Mouse (Mus musculus): ENCODE data around the gene Cep57l1. TPM values are rescaled to one million over a fixed set of nuclear protein-coding genes. Genes with fewer than 3 reads are reported as not detected.
A peak's percentile ranks its signal among the peaks of the same experiment; 100 is the strongest.
"Not testable (repeated sequence)": the region's sequence is repeated elsewhere in the genome, so short reads cannot be mapped to it uniquely, and the experiment has no call there.

Gene Cep57l1
- total RNA-seq, 2 experiments from 2014 or later = 3.5 to 5.6 TPM

DNA sequence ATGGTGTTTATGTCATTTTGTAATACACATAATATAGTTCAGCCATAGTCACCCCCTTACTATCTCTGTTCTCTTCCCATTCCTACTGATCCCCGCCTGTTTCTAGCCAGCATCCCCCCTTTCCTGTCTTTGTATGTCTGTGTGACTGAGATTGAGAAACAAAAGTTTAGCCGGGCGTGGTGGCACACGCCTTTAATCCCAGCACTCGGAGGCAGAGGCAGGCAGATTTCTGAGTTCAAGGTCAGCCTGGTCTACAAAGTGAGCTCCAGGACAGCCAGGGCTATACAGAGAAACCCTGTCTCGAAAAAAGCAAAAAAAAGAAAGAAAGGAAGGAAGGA is 9.0 kb upstream of the Cep57l1 start:
- intact Hi-C loops (cut with DNase I); DNase-seq: not testable (repeated sequence)

DNA sequence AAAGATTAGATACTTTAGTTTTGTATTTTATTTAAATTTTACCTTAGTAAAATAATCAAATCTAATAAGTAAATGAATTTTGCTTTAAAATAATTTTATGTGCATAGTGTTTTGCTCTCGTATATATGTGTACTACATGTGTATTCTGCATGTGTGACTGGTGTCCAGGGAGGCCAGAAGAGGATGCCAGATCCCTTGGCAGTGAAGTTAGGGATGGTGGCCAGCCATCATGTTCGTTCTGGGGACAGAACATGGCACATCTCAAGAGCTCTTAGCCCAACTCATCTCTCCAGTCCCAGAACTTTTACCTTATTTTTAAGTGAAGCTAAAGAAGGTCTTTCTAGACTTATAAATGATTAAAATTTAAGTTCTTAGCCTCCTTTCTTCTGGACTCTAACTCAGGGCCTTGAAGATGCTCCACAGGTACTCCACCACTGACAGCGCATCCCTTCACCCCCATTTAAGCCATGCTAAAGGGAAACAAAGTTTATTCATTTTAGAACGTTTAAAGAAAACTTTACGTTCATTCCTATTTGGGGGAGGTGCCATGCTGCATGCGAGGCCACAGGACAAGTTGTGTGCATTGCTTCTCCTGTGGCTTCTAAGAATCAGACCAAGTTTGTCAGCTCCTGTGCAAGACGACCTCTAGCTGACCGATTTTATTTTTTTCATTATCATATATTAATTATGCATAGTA is 8.5 kb upstream of the Cep57l1 start:
- intact Hi-C loops (cut with DNase I) = no loop called here
- no peak for DNase-seq

DNA sequence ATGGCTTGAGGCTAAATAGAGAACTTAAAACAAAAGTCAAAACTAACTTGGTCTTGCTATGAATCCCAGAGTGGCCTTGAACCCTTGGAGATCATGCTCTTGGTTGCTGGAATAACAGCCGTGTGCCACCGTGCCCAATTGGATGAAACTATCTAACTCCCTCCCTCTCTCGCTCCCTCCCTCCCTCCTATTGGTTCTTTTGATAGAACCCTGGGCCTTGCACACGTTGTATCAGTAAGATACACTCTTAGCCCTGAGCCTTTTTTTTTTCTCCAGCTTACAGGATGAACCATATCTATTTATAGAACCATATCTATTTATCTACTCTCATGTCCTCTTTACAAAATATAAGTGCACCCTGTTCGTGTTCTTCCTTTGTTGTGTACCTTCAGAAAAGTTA is 6.8 kb upstream of the Cep57l1 start:
- intact Hi-C loops (cut with DNase I) = no loop called here
- no peak for DNase-seq

DNA sequence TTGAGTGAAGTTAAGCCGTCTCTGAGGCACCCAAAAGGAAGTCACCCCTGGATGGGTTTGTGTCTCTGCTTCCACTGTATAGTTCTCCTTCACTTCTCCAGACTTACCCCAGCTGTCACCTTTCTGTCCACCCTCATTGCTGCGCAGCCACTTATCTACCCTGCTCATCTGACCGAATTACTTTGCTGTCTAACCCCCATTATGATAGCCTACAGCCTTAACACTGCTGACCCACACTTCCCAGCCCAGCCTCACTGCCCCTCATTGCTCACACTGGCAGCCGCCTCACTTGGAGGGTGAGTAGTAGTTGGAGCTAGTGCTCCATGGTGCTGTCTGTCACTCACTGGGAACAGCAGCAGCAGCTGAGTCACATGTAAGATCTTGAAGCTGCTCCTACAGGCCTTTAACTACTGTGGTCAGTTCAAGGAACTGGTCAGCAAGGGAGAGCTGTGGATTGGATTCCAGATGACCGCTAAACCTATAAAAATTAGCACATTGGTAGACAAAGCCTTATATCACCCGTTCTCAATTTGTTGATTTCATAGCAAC is 4.7 kb upstream of the Cep57l1 start:
- intact Hi-C loops (cut with DNase I) = loop anchor here (5.0 kb wide), 1 partner anchor 73 kb away; no protein-coding TSS in a partner anchor
- DNase-seq = no peak

DNA sequence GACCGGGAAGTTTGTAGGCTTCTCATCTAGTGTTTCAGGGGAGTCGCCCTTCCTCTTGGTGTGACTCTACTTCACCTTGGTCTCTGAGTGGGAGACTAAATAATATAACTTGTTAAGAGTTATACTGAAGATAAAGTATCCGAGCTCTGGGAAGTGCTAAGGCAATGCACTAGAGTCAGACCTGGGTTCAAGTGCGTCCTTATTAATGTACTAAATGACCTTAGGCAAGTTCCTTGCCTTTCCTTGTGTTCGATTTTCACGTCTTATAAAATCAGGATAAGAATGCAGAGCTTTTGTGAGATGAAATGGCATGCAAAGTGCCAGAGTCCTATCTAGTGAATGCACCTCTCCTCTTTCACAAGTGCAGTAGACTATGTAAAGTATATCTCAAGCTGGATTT is 2.9 kb upstream of the Cep57l1 start:
- intact Hi-C loops (cut with DNase I) = loop anchor here (5.0 kb wide), 1 partner anchor 75 kb away; no protein-coding TSS in a partner anchor
- no peak for DNase-seq

DNA sequence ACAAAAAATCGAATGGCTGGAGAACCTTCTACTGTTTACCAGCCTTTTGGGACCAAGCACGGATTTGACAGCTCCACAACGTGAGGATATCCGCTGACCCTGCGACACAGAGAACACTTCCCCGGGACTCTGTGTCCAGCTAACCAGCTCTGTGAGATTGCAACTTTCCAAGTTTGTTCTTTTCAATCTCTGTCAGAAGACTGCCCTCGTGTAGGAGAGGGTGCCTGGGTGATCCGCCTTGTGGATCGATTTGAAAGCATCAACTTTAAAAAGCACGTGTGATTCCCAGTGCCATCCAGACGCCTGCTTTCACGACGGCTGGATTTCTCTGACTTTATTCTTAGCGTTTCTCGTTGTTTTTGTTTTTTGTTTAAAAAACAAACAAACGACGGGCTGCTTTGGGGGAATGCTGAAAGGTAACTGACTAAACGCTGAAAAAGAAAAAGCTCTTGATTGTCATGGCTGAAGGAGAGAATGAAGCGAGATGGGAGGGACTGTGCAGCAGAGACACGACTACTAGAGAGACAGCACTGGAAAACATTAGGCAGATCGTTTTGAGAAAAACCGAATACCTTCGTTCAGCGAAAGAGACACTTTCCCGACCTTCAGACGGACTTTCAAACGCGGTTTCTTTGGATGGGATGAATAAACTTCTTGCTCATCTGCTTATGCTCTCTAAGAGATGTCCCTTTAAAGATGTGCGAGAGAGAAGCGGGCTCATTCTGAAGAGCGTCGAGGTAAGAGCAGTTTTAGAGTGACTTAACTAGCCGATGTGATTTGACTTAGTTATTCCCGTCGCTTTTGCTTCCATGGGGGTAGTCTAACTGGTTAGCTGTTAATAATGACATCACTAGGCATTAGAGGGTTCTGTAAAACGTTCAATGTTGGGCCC is 1.1 kb upstream of the Cep57l1 start:
- DNase-seq = no peak
- intact Hi-C loops (cut with DNase I) = loop anchor here (5.0 kb wide), 1 partner anchor 76 kb away; no protein-coding TSS in a partner anchor

DNA sequence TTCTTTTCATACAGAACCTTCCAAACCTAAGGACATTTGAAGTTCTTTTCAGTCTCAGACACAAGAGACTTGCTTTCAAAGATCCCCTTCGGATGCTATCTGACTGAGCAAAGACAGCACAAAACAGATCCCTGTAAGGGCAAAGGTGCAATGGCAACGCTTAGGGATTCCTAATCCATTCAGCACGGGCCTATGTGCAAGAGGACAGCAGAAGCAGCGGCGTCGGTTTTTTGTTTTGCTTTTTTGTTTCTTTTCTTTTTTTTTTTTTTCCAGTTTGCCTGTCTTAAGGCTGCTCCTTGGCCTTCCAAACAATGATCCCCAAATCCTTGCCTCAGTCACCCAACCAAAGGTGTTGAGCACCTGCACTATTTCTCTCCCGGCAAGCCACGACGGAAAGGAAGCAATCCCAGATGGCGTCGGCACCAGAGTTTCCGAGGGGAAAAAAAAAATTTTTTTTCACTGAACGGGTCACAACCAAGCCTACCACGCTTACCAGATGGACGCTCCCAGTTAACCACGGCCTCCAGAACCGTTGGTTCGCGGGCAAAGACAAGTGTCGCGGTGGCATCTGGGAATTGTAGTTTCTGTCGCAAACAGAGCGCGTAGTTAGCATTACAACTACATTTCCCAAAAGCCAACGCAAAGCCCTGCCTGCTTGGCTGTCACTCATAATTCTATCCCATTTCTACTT is 446 bp downstream of the Cep57l1 start:
- intact Hi-C loops (cut with DNase I) = loop anchor here (5.0 to 10.0 kb wide), 2 partner anchors 114 to 287 kb away; no protein-coding TSS in a partner anchor
- peak; percentile 78 to 85 for DNase-seq

DNA sequence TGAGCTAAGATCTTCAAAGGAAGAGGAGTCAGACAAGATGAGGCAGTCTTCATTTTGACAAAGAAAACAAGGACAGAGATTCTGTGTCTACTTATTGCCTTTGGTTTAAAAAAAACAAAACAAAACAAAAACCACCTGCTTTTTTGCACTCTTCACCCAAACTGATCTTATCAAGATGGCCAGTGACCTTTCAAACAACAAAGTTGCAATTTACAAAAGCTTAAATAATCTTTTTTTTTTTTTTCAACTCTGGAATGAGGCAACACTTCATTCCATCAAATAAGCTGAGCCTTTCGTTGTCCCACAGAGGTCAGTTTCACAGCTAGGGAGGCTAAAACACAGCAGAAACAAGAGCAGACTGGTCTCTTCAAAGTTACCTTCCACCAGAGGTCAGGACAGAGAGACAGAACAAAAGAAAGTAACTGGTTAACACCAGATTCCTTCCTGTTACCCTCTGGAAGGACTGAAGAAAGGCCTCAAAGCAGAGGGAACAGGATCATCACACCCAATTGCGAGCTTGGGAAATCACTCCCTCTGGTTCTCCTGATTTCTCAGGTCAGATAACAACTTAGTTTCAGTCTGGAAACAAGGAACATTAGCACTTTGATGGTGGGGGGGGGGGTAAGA is 3.8 kb downstream of the Cep57l1 start:
- no peak for DNase-seq
- intact Hi-C loops (cut with DNase I) = loop anchor here (5.0 to 10.0 kb wide), 2 partner anchors 111 to 284 kb away; no protein-coding TSS in a partner anchor

DNA sequence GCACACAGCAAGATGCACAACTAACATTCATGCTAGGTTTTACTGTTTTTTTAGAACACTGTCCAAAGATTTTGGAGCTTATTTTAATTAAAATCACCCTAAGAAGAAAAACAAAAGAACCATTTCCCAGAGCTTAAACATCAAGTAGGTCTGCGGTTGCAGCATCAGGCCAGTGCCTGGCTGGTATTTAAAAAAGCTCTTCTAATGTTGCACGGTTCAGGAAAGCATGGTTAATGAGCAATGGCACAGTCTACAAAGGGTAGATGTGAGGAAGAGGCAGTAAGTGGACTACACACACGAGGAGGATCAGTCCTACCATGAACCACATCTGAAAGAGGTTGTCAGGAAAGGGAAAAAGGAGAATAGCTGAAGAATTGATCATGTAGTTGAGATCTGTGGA is 5.0 kb downstream of the Cep57l1 start:
- intact Hi-C loops (cut with DNase I) = loop anchor here (5.0 to 10.0 kb wide), 2 partner anchors 110 to 282 kb away; no protein-coding TSS in a partner anchor
- no peak for DNase-seq

DNA sequence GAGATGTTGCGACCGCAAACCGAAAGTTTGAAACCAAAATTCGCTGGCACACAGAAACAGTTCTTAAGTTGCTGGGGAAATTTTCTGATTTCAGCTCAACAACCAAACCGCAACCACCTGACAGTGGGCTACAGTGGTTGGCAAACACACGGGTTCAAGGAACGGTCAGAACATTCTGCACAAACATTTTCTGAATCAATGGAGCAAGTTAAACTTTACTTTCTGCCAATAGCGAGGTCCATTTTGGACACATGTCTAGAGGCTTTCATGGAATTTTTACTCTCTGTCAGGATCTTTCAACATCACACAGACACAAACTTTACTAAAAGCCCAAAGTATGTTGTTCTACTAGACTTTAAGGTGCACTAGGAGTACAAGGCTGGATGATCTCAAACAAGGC is 6.2 kb downstream of the Cep57l1 start:
- intact Hi-C loops (cut with DNase I) = loop anchor here (10.0 kb wide), 1 partner anchor 109 kb away; no protein-coding TSS in a partner anchor

DNA sequence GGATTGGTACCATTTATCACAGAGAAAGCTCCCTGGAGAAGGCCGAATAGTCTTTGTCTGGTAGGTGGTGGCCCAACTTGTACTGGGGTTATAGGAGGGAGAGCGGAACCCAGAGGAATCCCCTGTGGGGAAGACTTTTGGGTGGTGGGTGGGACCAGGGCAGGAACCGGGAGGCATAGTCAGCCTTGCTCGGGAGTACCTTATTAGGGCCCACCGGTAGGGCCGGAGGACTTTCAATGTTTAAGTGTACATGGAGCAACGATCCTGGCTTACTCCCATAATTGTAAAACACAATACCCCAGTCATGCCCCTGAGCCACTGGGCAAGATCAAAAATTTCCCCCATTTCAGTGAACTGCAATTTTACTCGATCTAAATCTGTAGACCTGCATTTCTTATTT is 12.4 kb downstream of the Cep57l1 start:
- intact Hi-C loops (cut with DNase I) = no loop called here
- no peak for DNase-seq

More for the DNA sequence above, 6.2 kb downstream of the Cep57l1 start:
- DNase-seq = no peak

DNA sequence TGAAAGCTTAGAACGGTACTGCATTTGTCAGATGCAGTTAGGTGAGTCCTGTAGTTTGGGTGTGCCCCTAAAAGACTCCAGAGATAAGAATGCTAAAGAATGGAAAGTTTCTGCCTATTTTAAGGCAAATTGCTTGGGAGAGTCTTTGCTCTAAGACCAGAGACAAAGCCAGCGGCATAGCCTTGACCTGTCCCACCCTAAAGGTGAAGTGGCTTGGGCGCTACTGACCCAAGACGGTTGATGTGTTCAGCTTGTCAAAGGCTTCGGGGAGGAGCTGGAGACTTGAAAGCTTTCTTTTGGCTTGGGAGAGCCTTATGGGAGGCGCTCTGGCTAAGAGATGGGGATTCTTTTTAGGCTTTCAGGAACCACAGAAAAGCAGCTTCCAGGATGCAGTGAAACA is 17.3 kb downstream of the Cep57l1 start:
- intact Hi-C loops (cut with DNase I) = no loop called here
- no peak for DNase-seq

DNA sequence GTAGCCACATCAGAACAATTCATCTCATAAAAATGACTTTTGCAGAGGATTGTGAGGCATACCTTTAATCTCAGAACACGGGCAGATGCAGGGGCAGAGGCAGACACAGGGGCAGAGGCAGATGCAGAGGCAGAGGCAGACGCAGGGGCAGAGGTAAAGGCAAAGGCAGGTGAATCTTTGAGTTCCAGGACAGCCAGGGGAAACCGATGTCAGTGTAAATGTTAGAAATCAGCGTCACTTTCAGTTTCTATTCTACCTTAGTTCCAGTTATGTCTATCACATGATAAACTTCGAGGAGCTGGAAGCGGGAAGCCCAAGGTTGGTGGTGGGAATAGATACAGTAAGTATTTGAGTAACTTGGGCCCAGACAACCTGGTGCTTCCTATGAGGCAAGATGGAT is 42.4 kb downstream of the Cep57l1 start:
- intact Hi-C loops (cut with DNase I) = no loop called here
- no peak for DNase-seq

DNA sequence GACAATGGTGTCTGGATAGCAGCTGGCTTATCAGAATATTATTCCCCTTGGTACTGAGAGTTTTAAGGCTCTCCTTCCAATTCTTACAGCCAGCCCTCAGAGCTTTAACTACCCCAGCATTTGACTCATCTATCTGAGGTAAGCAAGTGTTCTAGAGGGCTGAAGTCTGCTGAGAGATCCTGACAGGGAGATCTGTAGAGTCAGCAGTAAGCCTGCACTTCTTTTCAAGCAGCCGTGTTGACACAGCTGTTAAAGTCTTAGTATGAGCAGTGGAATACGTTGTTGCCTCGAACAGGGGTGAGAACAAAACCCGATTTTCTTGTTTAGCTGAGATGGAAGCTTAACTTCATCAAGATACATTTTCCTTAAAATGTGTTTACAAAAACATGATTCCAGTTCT is 43.4 kb downstream of the Cep57l1 start:
- no peak for DNase-seq
- intact Hi-C loops (cut with DNase I) = no loop called here

DNA sequence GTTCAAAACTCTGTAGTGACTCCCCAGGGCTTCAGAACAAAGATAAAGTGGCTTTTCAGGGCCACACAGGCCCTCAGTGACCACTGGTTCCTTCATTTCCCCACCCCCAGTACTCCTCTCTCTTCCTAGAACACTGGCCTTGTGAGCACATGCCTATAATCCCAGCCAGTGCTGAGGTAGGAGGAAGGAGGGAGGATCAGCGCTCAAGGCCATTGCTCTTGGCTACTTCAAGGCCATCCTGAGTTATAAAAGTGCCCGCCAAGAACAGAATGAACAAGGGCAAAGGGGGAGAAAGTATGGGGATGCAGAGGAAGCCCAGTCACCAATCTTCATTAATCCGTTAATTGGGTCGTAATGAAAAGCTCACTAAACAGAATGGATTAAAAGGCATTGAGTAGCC is 44.1 kb downstream of the Cep57l1 start:
- intact Hi-C loops (cut with DNase I) = no loop called here
- DNase-seq = no peak

DNA sequence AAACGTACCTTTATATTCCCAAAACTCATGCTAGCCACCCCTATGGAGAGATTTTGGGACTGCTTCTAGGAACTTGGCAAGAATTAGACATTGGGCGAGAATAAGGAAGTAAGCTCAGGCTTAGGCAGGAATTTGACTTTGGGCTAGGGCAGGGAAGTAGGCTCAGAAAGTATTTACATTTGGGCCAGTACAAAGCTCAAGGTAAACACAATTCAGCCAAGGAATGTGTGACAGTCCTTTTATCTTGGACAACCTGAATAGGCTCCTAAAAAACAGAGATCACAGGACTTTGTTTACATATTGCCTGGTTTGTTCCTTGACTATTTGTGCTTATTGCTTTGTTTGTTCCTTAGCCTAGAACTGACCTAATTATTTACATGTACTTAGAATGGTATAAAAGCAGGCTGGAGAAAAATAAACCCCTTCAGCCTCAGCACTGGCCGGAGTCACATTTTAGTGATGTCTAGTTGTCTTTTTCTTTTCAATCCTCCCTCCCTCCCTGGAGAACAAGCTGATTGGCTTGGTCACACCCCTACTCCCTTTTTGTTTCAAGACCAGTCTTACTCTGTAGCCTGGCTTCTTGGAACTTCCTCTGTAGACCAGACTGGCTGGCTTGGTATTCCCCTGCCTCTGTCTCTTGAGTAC is 45.8 kb downstream of the Cep57l1 start:
- intact Hi-C loops (cut with DNase I) = no loop called here
- no peak for DNase-seq

DNA sequence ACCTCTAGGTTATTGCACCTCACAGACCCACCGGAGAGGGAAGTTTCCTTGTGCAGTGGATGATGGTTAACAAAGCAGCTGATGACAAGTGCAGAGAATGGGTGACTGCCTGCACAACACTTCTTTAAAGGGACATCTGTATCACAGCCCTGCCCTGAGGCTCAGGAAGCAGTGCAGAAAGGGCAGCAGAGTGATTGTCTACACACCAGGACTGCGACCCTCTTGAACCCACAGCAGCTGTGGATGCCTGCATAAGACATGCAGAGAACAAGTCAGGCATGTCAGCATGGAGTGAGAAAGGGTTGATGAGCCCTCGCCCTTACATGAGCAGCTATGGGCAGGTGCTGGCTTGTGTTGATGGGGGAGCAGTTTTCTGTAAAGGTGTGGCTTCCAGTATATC is 48.8 kb downstream of the Cep57l1 start:
- DNase-seq = no peak
- intact Hi-C loops (cut with DNase I) = no loop called here

DNA sequence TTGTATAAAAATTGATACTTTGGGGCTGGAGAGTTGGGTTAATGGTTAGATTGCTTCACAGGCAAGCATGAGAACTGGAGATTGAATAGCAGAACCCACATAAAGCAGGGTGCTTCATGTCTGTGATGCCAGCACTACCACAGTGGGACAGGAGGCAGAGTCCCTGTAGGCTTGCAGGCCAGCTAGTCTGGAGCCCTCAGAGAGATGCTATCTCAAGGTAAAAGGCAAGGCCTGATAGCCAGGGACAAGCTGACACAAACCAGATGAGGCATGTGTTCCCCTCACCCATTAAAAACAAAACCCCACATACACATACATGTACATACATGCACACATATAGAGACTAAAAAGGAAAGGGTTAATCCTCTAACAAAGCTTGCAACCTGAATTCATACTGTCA is 51.6 kb downstream of the Cep57l1 start:
- intact Hi-C loops (cut with DNase I) = no loop called here
- no peak for DNase-seq

DNA sequence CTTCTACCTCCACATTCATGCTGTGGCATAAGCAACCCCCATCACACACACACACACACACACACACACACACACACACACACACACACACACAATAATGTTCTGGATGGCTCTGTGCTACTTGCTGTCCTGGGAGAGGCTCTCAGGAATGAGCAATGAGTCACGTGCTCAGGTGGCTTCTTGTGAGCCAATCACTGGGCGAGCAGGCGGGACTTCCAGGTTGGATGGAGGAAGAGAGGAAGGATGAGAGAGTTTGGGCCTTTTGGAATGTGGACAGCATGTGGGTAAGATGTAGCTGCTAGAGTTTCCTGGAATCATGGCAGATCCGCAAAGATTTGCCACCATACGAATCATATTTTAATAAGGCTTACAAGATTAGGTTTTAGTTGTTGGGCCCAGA is 52.4 kb downstream of the Cep57l1 start:
- intact Hi-C loops (cut with DNase I) = no loop called here
- DNase-seq = no peak

Data from heart, postnatal 14 days (tissue).